Mouse (Mus musculus) thymus, postnatal 25 days (tissue): ENCODE data around the gene Cdk6.
"Not testable (repeated sequence)": the region's sequence is repeated elsewhere in the genome, so short reads cannot be mapped to it uniquely, and the experiment has no call there.

ENCODE experiments used
- DNase-seq: peaks from one replicate; pipeline ENCODE4 v3.0.0; 2022

Gene Cdk6

GRCm38 (mm10) chr5:3515477-3515876 is 174.2 kb downstream of the Cdk6 start:
- DNase-seq = no peak

GRCm38 (mm10) chr5:3516481-3517075 is 175.3 kb downstream of the Cdk6 start:
- DNase-seq = peak; percentile 42

GRCm38 (mm10) chr5:3520493-3521359 is 179.4 kb downstream of the Cdk6 start:
- no peak for DNase-seq

- DNase-seq = no peak
These were observed 180.5 kb downstream of the Cdk6 start for GRCm38 (mm10) chr5:3521741-3522140.

GRCm38 (mm10) chr5:3522826-3523225 is 181.5 kb downstream of the Cdk6 start:
- no peak for DNase-seq

- DNase-seq = no peak
These were observed 185.9 kb downstream of the Cdk6 start for GRCm38 (mm10) chr5:3527041-3527691.

- DNase-seq = no peak
These were observed 188.4 kb downstream of the Cdk6 start for GRCm38 (mm10) chr5:3529585-3530189.

- not testable (repeated sequence) for DNase-seq
These were observed 190.8 kb downstream of the Cdk6 start for GRCm38 (mm10) chr5:3532048-3532447.

GRCm38 (mm10) chr5:3536592-3537212 is 195.4 kb downstream of the Cdk6 start:
- DNase-seq = no peak

GRCm38 (mm10) chr5:3538505-3539472 is 197.5 kb downstream of the Cdk6 start:
- DNase-seq = no peak

- DNase-seq = no peak
These were observed 200.6 kb downstream of the Cdk6 start for GRCm38 (mm10) chr5:3541871-3542270.

GRCm38 (mm10) chr5:3543629-3544479 is 202.6 kb downstream of the Cdk6 start, which contains the start of gene Fam133b:
Gene Fam133b (plus strand): TSS chr5:3543833.
- peak; percentile 96 for DNase-seq

- no peak for DNase-seq
These were observed 203.1 kb downstream of the Cdk6 start for GRCm38 (mm10) chr5:3544480-3544769.

GRCm38 (mm10) chr5:3546226-3546625 is 204.9 kb downstream of the Cdk6 start:
- no peak for DNase-seq

GRCm38 (mm10) chr5:3551481-3551880 is 210.2 kb downstream of the Cdk6 start:
- DNase-seq = no peak

- no peak for DNase-seq
These were observed 212.9 kb downstream of the Cdk6 start for GRCm38 (mm10) chr5:3554198-3554597.

- DNase-seq = no peak
These were observed 230.0 kb downstream of the Cdk6 start, which contains the start of gene 1700109H08Rik for GRCm38 (mm10) chr5:3571266-3571665. Gene 1700109H08Rik (plus strand): TSS chr5:3571566.

GRCm38 (mm10) chr5:3574825-3575224 is 233.5 kb downstream of the Cdk6 start:
- no peak for DNase-seq

- DNase-seq = no peak
These were observed 236.7 kb downstream of the Cdk6 start for GRCm38 (mm10) chr5:3577939-3578338.

- no peak for DNase-seq
These were observed 237.8 kb downstream of the Cdk6 start for GRCm38 (mm10) chr5:3579066-3579465.
